Mouse (Mus musculus): ENCODE results near the gene Elavl1. TPM values are rescaled to one million over a fixed set of nuclear protein-coding genes. Genes with fewer than 3 reads are reported as not detected.
A peak's percentile ranks its signal among the peaks of the same experiment; 100 is the strongest.
"Not testable (repeated sequence)": the region's sequence is repeated elsewhere in the genome, so short reads cannot be mapped to it uniquely, and the experiment has no call there.

The Elavl1 gene
- polyA plus RNA-seq, 1 experiment from 2014 or later = 127 TPM

GRCm38 (mm10) chr8:4256911-4257310 lies 68.3 kb downstream of the Elavl1 start:
- Histone ChIP-seq H3K4me2 (ENCODE audit: low read length) (peak overlapping the region; percentile 74), H3K27me3 (replicated peaks; ENCODE audit: control insufficient read depth, insufficient read depth, low read length) (no peaks in the 10 kb centered on the region), H3K4me1 (replicated peaks; ENCODE audit: control insufficient read depth, insufficient read depth, low read length) (peaks cover 42% of the 10 kb centered on the region), H3K9ac (replicated peaks; ENCODE audit: low read depth, low read length) (peak overlapping the region; percentile 96), H3K36me3 (ENCODE audit: control insufficient read depth, insufficient read depth) (peaks cover 11% of the 10 kb centered on the region; the same call in 1 of the 2 replicates), H3K4me3 (replicated peaks; ENCODE audit: low read length) (peak overlapping the region; percentile 69), H3K9me3 (ENCODE audit: control insufficient read depth, low read length) (no peaks in the 10 kb centered on the region), H3K27ac (ENCODE audit: low read length) (peak overlapping the region; percentile 97)
- no peak for ATAC-seq
- WGBS = 36% methylated on average over 4 of the region's 4 CpGs

GRCm38 (mm10) chr8:4255471-4255870 lies 69.7 kb downstream of the Elavl1 start:
- H3K4me3 ChIP-seq (replicated peaks; ENCODE audit: low read length); H3K4me2 ChIP-seq (ENCODE audit: low read length); H3K27ac ChIP-seq (ENCODE audit: low read length); ATAC-seq; H3K36me3 ChIP-seq (ENCODE audit: control insufficient read depth, insufficient read depth); H3K9ac ChIP-seq (replicated peaks; ENCODE audit: low read depth, low read length); H3K9me3 ChIP-seq (ENCODE audit: control insufficient read depth, low read length); H3K27me3 ChIP-seq (replicated peaks; ENCODE audit: control insufficient read depth, insufficient read depth, low read length): not testable (repeated sequence)
- peaks cover 42% of the 10 kb centered on the region for H3K4me1 ChIP-seq (replicated peaks; ENCODE audit: control insufficient read depth, insufficient read depth, low read length)
- WGBS = 92% methylated on average over 7 of the region's 7 CpGs

GRCm38 (mm10) chr8:4254001-4254400 lies 71.2 kb downstream of the Elavl1 start:
- Histone ChIP-seq H3K4me3 (replicated peaks; ENCODE audit: low read length) (peak overlapping the region; percentile 97), H3K9me3 (ENCODE audit: control insufficient read depth, low read length) (no peaks in the 10 kb centered on the region), H3K4me1 (replicated peaks; ENCODE audit: control insufficient read depth, insufficient read depth, low read length) (peaks cover 35% of the 10 kb centered on the region), H3K36me3 (ENCODE audit: control insufficient read depth, insufficient read depth) (peaks cover 4% of the 10 kb centered on the region; the same call in 1 of the 2 replicates), H3K27ac (ENCODE audit: low read length) (peak overlapping the region; percentile 94), H3K27me3 (replicated peaks; ENCODE audit: control insufficient read depth, insufficient read depth, low read length) (no peaks in the 10 kb centered on the region), H3K4me2 (ENCODE audit: low read length) (peak overlapping the region; percentile 60), H3K9ac (replicated peaks; ENCODE audit: low read depth, low read length) (0 out of 2 replicates have a peak overlapping the region, but pooled peaks have one; percentile 15)
- ATAC-seq = no peak
- 42% methylated on average over 6 of the region's 6 CpGs for WGBS

GRCm38 (mm10) chr8:4252934-4253841 lies 72.0 kb downstream of the Elavl1 start, which contains the start of gene Snapc2:
Gene Snapc2, plus strand, starts transcription at chr8:4253080.
- H3K4me2 ChIP-seq (ENCODE audit: low read length) = peak within 1 kb of the TSS; percentile 60
- H3K4me3 ChIP-seq (replicated peaks; ENCODE audit: low read length) = peak within 1 kb of the TSS; percentile 97
- ATAC-seq = peak; percentile 86
- peak within 1 kb of the TSS; percentile 92 for H3K9ac ChIP-seq (replicated peaks; ENCODE audit: low read depth, low read length)
- WGBS = under 1% methylated on average over 67 of the region's 69 CpGs
- H3K27me3 ChIP-seq (replicated peaks; ENCODE audit: control insufficient read depth, insufficient read depth, low read length) = no peaks in the 10 kb centered on the region
- H3K27ac ChIP-seq (ENCODE audit: low read length) = peak within 1 kb of the TSS; percentile 94
- peaks cover 35% of the 10 kb centered on the region for H3K4me1 ChIP-seq (replicated peaks; ENCODE audit: control insufficient read depth, insufficient read depth, low read length)
- H3K9me3 ChIP-seq (ENCODE audit: control insufficient read depth, low read length) = no peaks in the 10 kb centered on the region
- H3K36me3 ChIP-seq (ENCODE audit: control insufficient read depth, insufficient read depth) = peaks cover 4% of the 10 kb centered on the region; the same call in 1 of the 2 replicates

GRCm38 (mm10) chr8:4252116-4252760 lies 73.0 kb downstream of the Elavl1 start:
- WGBS = 45% methylated on average over 8 of the region's 8 CpGs
- H3K4me3 ChIP-seq (replicated peaks; ENCODE audit: low read length) = peak overlapping the region; percentile 97
- peak overlapping the region; percentile 94 for H3K27ac ChIP-seq (ENCODE audit: low read length)
- H3K4me1 ChIP-seq (replicated peaks; ENCODE audit: control insufficient read depth, insufficient read depth, low read length) = peaks cover 26% of the 10 kb centered on the region
- H3K27me3 ChIP-seq (replicated peaks; ENCODE audit: control insufficient read depth, insufficient read depth, low read length) = no peaks in the 10 kb centered on the region
- no peaks in the 10 kb centered on the region for H3K9me3 ChIP-seq (ENCODE audit: control insufficient read depth, low read length)
- H3K4me2 ChIP-seq (ENCODE audit: low read length) = peak overlapping the region; percentile 60
- H3K36me3 ChIP-seq (ENCODE audit: control insufficient read depth, insufficient read depth) = peaks cover 7% of the 10 kb centered on the region; the same call in 1 of the 2 replicates
- ATAC-seq = no peak
- peak overlapping the region; percentile 92 for H3K9ac ChIP-seq (replicated peaks; ENCODE audit: low read depth, low read length)

- no peaks in the 10 kb centered on the region for H3K9me3 ChIP-seq (ENCODE audit: control insufficient read depth, low read length)
- peaks cover 20% of the 10 kb centered on the region for H3K36me3 ChIP-seq (ENCODE audit: control insufficient read depth, insufficient read depth)
- H3K27ac ChIP-seq (ENCODE audit: low read length) = no peak overlapping the region
- H3K4me1 ChIP-seq (replicated peaks; ENCODE audit: control insufficient read depth, insufficient read depth, low read length) = peaks cover 15% of the 10 kb centered on the region
- no peak overlapping the region for H3K4me2 ChIP-seq (ENCODE audit: low read length)
- no peak overlapping the region for H3K4me3 ChIP-seq (replicated peaks; ENCODE audit: low read length)
- H3K27me3 ChIP-seq (replicated peaks; ENCODE audit: control insufficient read depth, insufficient read depth, low read length) = no peaks in the 10 kb centered on the region
- peak; percentile 26 for ATAC-seq
- 35% methylated on average over 26 of the region's 26 CpGs for WGBS
- H3K9ac ChIP-seq (replicated peaks; ENCODE audit: low read depth, low read length) = no peak overlapping the region
Measured at GRCm38 (mm10) chr8:4250306-4250970, 74.8 kb downstream of the Elavl1 start.

GRCm38 (mm10) chr8:4249213-4249612 lies 76.0 kb downstream of the Elavl1 start:
- Histone ChIP-seq H3K27me3 (replicated peaks; ENCODE audit: control insufficient read depth, insufficient read depth, low read length) (no peaks in the 10 kb centered on the region), H3K9ac (replicated peaks; ENCODE audit: low read depth, low read length) (no peak overlapping the region), H3K4me3 (replicated peaks; ENCODE audit: low read length) (no peak overlapping the region), H3K9me3 (ENCODE audit: control insufficient read depth, low read length) (no peaks in the 10 kb centered on the region), H3K4me1 (replicated peaks; ENCODE audit: control insufficient read depth, insufficient read depth, low read length) (peaks cover 12% of the 10 kb centered on the region), H3K4me2 (ENCODE audit: low read length) (no peak overlapping the region), H3K27ac (ENCODE audit: low read length) (no peak overlapping the region), H3K36me3 (ENCODE audit: control insufficient read depth, insufficient read depth) (peaks cover 31% of the 10 kb centered on the region)
- ATAC-seq = no peak
- WGBS = 22% methylated on average over 29 of the region's 29 CpGs

GRCm38 (mm10) chr8:4247951-4248540 lies 77.2 kb downstream of the Elavl1 start, which contains the start of gene Tgfbr3l:
Gene Tgfbr3l, plus strand, starts transcription at chr8:4248214.
- Histone ChIP-seq H3K27ac (ENCODE audit: low read length) (no peak within 1 kb of the TSS), H3K4me3 (replicated peaks; ENCODE audit: low read length) (no peak within 1 kb of the TSS), H3K9ac (replicated peaks; ENCODE audit: low read depth, low read length) (no peak within 1 kb of the TSS), H3K36me3 (ENCODE audit: control insufficient read depth, insufficient read depth) (peaks cover 42% of the 10 kb centered on the region), H3K27me3 (replicated peaks; ENCODE audit: control insufficient read depth, insufficient read depth, low read length) (no peaks in the 10 kb centered on the region), H3K4me1 (replicated peaks; ENCODE audit: control insufficient read depth, insufficient read depth, low read length) (peaks cover 4% of the 10 kb centered on the region), H3K9me3 (ENCODE audit: control insufficient read depth, low read length) (no peaks in the 10 kb centered on the region), H3K4me2 (ENCODE audit: low read length) (no peak within 1 kb of the TSS)
- ATAC-seq = no peak
- 76% methylated on average over 15 of the region's 15 CpGs for WGBS

All from forebrain, embryonic 16.5 days (tissue).